Mouse (Mus musculus) kidney, postnatal 14 days (tissue): ENCODE measurements around the gene Akap13.
"Not testable (repeated sequence)": the region's sequence is repeated elsewhere in the genome, so short reads cannot be mapped to it uniquely, and the experiment has no call there.

Experiments
- DNase-seq: peaks from one replicate; pipeline ENCODE4 v3.0.0; 2022; ENCODE audit warnings: mixed read lengths

The Akap13 gene

GRCm38 (mm10) chr7:75730216-75730615 is 274.9 kb downstream of the Akap13 start:
- no peak for DNase-seq

- DNase-seq = no peak
Measured at GRCm38 (mm10) chr7:75731951-75732350, 276.6 kb downstream of the Akap13 start.

GRCm38 (mm10) chr7:75733166-75733565 is 277.8 kb downstream of the Akap13 start:
- DNase-seq = no peak

GRCm38 (mm10) chr7:75739075-75739725 is 283.9 kb downstream of the Akap13 start:
- DNase-seq = peak; percentile 70

GRCm38 (mm10) chr7:75744528-75744927 is 289.2 kb downstream of the Akap13 start:
- no peak for DNase-seq

- DNase-seq = no peak
Measured at GRCm38 (mm10) chr7:75744978-75745638, 289.8 kb downstream of the Akap13 start.

- DNase-seq = peak; percentile 34
Measured at GRCm38 (mm10) chr7:75745969-75746368, 290.6 kb downstream of the Akap13 start.

- DNase-seq = no peak
Measured at GRCm38 (mm10) chr7:75750581-75750980, 295.2 kb downstream of the Akap13 start.

GRCm38 (mm10) chr7:75751161-75751803 is 295.9 kb downstream of the Akap13 start:
- no peak for DNase-seq

- DNase-seq = peak; percentile 57
Measured at GRCm38 (mm10) chr7:75752442-75753191, 297.3 kb downstream of the Akap13 start.

GRCm38 (mm10) chr7:75753192-75753783 is 298.0 kb downstream of the Akap13 start:
- DNase-seq = no peak

- no peak for DNase-seq
Measured at GRCm38 (mm10) chr7:75754587-75755499, 299.5 kb downstream of the Akap13 start.

GRCm38 (mm10) chr7:75755861-75756449 is 300.6 kb downstream of the Akap13 start:
- peak; percentile 25 for DNase-seq

- no peak for DNase-seq
Measured at GRCm38 (mm10) chr7:75759992-75760514, 304.7 kb downstream of the Akap13 start.

GRCm38 (mm10) chr7:75760661-75761319 is 305.5 kb downstream of the Akap13 start:
- DNase-seq = not testable (repeated sequence)

GRCm38 (mm10) chr7:75762225-75762624 is 306.9 kb downstream of the Akap13 start:
- not testable (repeated sequence) for DNase-seq

GRCm38 (mm10) chr7:75767080-75767769 is 311.9 kb downstream of the Akap13 start:
- not testable (repeated sequence) for DNase-seq

GRCm38 (mm10) chr7:75768169-75768568 is 312.8 kb downstream of the Akap13 start:
- DNase-seq = no peak

- no peak for DNase-seq
Measured at GRCm38 (mm10) chr7:75769909-75770308, 314.6 kb downstream of the Akap13 start.
